Comparison of ENCODE assay signal across 8 mouse cellular contexts in genomic region chr7:25005421-25006065, GRCm38 (mm10). TPM values are rescaled to one million over a fixed set of nuclear protein-coding genes. Genes with fewer than 3 reads are reported as not detected.
DNase-seq lines count a peak whose midpoint lies in the region; ATAC-seq lines count a peak whose summit lies in the region.

TSS of gene Atp1a3 (minus strand) at chr7:25005958.

- peak within 1 kb of the TSS; percentile 53 for H3K4me2 ChIP-seq in midbrain, embryonic 15.5 days

- peak within 1 kb of the TSS; percentile 98 for H3K27ac ChIP-seq in midbrain, embryonic 15.5 days

- H3K4me1 ChIP-seq in midbrain, embryonic 15.5 days = peaks cover 71% of the 10 kb centered on the region

- H3K9me3 ChIP-seq in midbrain, embryonic 15.5 days = no peaks in the 10 kb centered on the region

- H3K27me3 ChIP-seq in midbrain, embryonic 15.5 days (replicated peaks) = no peaks in the 10 kb centered on the region

- peak within 1 kb of the TSS; percentile 98 for H3K9ac ChIP-seq in midbrain, embryonic 15.5 days

- peak; percentile 42 for ATAC-seq in granulocyte monocyte progenitor cell, adult 5-6 weeks (replicated peaks; ENCODE audit: poor library complexity, severe bottlenecking)
- peak; percentile 88 for ATAC-seq in midbrain, embryonic 15.5 days (replicated peaks)

- H3K4me3 ChIP-seq in midbrain, embryonic 15.5 days = peak within 1 kb of the TSS; percentile 97

- intact Hi-C loops in left cerebral cortex, postnatal 10 days (cut with DNase I) = no loop called here

- peaks cover 2% of the 10 kb centered on the region; the same call in 1 of the 2 replicates for H3K36me3 ChIP-seq in midbrain, embryonic 15.5 days (replicated peaks)

- under 1% methylated on average over 54 of the region's 54 CpGs for WGBS in midbrain, embryonic 15.5 days

- peak; percentile 64 for DNase-seq in thymus, postnatal 14 days
- no peak for DNase-seq in thymus, postnatal 0 days (ENCODE audit: low spot score)
- DNase-seq in cerebellum, postnatal 25 days = peak; percentile 92 to 97
- DNase-seq in left cerebral cortex, postnatal 10 days (ENCODE audit: extremely low spot score in 1 of 2, low spot score in 2 of 2) = peak; percentile 84 to 91
- DNase-seq in telencephalon, adult 2 months (ENCODE audit: low read depth, low spot score) = peak; percentile 86
- no peak for DNase-seq in spleen, postnatal 14 days (ENCODE audit: low spot score in 2 of 2)

RNA-seq across cellular contexts. Expression of gene Atp1a3, which starts in this region (rescaled TPM):
- 1.7 TPM in 2 replicates for polyA plus RNA-seq in thymus, postnatal 0 days (2015; fragmentation: Nextera tagmentation; extraction: Ambion mirVana)
- 34.6 and 53.7 TPM in 2 replicates for total RNA-seq in granulocyte monocyte progenitor cell, adult 5-6 weeks (2014; fragmentation: Nextera tagmentation)
- total RNA-seq in granulocyte monocyte progenitor cell, adult 5-6 weeks (2017) = 24.4 and 34.1 TPM in 2 replicates
- total RNA-seq in left cerebral cortex, postnatal 10 days (2021) = 1,000 to 10,000 TPM; 2,078 to 2,206 TPM
- polyA plus RNA-seq in midbrain, embryonic 15.5 days (2015; fragmentation: Nextera tagmentation; extraction: Ambion mirVana) = 405 and 430 TPM in 2 replicates

Comparison
In these comparisons a context has a peak if more than half of its experiments do, and no peak if none do; other contexts are left out.
1. RNA of gene Atp1a3 (total RNA-seq): 2,078 to 2,206 TPM in left cerebral cortex, postnatal 10 days; 24.4 to 53.7 TPM in granulocyte monocyte progenitor cell, adult 5-6 weeks; every median in the first group is over 10 times any median in the second.
2. RNA of gene Atp1a3 (polyA plus RNA-seq): 405 to 430 TPM in midbrain, embryonic 15.5 days; 1.7 TPM in thymus, postnatal 0 days; every median in the first group is over 100 times any median in the second.
3. DNase-seq: peak in thymus, postnatal 14 days (single experiment), cerebellum, postnatal 25 days (2 of 2), left cerebral cortex, postnatal 10 days (2 of 2) and telencephalon, adult 2 months (single experiment); none in thymus, postnatal 0 days (single experiment) and spleen, postnatal 14 days (0 of 2).